Mouse (Mus musculus) cerebellum, adult 18-20 months (tissue): ENCODE data around the gene Rpp21.
"Not testable (repeated sequence)": the region's sequence is repeated elsewhere in the genome, so short reads cannot be mapped to it uniquely, and the experiment has no call there.

Experiments used
- DNase-seq, 2 experiments: peaks; one replicate each; pipeline ENCODE4 v3.0.0; 2021

The Rpp21 gene

DNA sequence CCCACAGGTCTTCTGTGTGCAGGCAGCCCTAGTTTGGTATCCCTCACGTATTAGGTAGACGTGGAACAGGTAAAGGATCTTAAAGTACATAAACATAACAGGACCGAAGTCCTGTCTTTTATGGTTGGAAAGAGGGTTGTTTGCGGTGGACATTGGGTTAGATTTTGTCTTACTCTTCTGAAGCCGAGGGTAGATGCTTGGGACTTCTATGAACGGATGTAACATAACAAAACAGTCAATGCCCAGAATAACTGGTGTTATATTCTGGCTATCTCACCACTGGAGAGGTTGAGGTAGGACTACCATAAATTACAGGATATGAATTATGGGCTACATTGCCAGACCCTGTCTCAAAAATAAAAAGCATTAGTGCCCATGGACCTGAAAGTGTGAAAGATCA, at the start of gene Rpp21:
Gene Rpp21, minus strand, starts transcription at position 101 of the 400 bp plus-strand sequence.
- no peak for DNase-seq

DNA sequence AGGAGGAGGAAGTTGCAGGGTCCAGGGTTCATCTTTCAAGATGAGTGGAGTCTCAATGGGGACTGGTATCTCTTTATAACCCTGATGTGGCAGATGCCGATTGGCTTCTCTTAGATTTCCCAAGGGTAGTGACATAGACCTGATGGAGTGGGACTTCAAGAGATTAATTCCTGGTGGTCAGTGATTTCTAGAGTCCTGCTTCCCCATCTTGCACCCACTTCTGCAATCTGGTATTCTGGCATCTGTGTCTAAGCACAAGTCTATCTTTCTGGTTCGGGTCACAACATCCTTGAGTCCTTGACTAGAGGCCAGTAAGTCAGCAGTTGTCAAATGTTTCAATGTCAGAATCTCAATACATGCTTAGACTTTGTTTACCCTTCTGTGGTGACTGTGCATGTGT, 28.5 kb upstream of the Rpp21 start, which contains the start of gene H2-M10.2:
Gene H2-M10.2, minus strand, starts transcription at position 101 of the 400 bp plus-strand sequence.
- no peak for DNase-seq

DNA sequence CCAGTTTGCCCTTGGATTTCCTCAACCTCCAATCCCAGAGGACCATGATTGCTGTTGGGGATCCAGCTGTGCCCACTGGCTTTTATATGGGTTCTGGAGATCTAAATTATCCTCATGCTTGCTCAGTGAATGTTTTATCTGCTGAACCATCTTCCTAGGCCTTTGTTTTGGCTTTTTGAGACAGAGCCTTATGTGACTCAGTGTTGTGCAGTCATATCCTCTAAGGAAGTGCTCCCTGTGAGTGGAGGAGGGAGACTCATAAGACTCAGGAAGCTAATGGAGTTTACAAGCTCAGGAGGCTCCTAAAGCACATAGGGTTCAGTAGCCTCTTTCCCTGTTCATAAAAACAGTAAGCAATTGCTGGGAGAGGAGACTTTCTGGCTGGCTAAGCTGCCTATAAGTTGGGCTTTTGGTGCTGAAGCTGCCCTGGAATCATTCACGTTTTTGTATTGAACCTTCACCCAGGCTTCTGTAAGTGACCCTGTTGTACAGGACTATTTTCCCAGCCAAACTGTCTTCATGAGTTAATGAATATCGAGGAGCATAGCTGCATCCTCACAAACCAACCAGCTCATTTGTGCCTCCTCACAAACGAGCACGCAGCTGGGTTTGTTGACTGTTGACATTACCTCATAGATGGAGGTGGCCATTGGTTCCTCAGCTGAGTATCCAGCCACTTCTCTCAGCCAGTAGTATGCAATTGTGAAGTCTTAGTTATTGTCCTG, 23.8 kb upstream of the Rpp21 start:
- DNase-seq = no peak

DNA sequence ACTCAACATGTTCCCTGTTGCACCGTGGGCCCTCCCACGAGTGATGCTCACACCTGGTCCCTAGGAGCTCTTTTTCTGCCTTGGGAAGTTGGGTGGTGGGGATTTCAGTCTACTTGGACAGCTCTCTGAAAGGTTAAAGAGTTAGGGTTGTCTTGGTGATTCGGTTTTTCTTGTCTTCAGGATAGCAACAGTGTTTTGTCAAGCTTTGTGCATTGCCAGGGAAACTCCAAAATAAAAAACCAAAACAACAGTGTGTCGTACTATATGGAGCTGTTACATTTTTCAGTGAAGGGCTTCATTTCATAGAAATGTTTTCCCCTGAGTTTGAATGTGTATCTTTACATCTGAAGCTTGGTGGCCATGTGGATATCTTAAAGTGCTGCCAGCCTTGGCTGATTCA, 16.9 kb upstream of the Rpp21 start:
- no peak for DNase-seq

DNA sequence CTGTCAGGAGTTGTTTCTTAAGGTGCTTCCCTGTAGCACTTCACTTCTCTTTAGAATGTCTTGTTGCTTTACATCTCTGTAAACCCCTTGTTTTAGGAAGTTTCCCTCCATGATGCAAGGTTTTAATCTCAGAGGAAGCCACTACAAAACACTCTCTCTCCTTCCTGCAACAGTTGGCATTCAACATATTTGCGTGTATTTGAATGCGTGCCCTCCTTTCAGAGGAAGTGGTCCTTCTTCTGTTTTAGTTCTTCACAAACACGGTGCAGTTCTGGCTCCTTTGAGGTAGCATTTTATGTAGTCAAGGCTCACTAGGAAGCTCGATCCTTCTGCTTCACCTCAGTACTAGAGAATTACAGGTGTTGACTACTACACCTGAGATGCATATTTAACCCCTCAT, 15.9 kb upstream of the Rpp21 start:
- DNase-seq = no peak

DNA sequence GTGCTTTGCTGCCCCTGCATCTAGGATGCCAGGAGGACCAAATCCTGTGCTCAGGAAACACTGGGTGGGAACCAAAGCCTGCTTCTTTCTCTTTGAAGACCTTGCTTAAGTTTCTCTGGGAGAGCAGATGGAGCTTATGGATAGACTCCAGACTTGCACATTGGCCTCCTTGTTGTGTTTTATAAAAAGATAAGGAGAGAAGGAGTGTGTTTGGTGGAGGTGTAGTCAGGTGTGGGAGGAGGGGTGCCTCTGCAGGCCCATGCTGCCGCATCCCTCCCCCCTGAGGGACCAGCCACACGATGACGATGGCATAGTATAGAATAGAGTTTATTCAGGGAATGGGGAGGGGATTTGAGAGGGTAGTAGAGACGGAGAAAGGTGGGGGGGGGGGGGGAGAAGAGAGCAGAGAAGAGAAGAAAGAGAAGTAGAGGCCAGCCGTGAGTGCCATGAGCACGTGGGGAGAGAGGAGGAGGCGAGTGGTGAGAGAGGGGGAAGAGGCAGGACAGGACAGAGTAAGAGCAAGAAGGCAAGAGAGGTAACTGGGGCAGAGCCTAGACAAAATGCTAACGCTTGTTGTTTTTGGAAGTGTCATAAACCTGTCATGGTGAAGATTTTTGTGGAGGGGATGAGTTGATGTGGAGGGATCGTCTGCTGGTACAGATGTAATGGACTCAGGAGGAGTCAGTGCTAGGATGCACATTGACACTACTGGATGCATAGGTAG, 14.9 kb upstream of the Rpp21 start:
- no peak for DNase-seq

DNA sequence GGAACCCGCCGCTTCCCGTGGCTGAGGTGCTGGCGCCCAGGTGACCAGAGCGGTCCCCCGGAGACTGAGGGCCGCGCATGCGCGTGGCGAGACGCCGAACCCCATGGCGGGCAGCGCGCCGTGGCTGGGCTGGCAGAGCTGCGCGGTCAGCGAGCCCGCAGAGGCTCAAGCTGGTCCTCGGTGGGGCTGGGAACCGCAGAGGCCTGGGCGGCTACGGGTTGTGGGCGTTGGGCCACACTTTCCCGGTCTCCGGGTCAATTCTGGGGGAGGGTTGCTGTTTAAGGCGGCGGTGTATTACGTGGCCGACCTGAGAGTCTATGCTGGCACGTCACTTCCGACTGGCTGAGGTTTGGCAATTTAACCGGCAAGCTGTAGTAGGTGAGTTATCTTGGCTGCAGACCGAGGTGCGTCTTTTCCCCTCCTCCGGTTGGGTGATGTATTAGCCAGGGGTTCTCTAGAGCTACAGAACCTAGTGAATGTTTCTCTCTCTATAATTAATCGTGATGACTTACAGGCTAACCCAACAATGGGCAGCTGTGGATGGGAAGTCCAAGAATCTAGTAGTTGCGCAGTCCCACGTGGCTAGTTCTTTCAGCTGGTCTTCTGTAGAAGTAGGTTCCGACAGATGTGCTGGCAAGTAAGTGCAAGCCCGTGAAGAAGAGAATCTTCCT, 13.9 kb upstream of the Rpp21 start, which contains the start of gene Trim39:
Gene Trim39, minus strand, starts transcription at position 662 of the 671 bp plus-strand sequence.
- peak; percentile 85 to 92 for DNase-seq

DNA sequence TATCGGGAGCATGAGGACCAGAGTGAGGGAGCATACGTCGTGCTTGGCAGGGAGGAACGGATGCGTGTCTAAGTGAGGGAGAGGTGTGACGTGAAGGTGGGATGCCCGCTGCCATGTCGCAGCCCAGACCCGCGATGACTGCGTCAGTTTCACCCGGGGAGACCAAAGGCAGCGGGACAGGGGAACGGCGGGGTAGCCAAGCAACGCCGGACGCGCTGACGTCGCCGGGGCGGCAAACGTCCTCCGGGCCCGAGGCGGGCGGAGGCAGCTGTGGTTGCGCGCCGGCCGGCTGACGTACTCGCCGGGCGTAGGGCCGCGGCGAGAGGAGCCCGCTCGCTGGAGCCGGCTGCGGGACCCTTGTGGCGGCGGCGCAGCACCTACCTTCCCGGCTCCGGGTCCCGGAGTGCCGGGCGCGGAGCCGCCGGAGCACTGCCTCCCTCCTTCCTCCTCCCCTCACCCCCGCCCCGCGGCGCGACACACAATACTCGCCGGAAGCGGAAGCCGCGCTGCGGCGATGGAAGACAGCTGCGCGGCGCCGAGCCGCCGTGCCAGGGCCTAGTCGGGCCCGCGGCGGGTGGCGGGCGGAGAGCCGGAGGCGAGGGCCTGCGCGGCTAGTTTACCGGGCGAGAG, 13.2 kb upstream of the Rpp21 start:
- DNase-seq = peak; percentile 90 to 93

DNA sequence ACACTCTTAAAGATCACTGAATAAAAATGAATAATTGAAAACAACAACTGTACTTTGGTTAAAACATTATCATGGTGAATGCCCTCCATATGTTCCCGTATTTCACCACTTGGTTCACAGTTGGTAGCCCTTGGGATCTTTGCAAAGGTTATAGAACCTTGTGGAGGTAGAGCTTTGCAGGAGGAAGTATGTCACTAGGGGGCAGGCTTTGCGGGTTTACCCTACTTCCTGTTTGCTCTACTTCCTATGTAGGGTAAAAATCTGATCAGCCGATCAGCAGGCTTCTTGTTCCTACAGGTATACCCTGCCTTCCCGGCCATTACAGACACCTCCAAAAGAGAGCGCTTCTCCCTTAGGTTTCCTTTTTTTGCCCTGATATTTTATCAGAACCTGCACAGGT, 8.0 kb upstream of the Rpp21 start:
- no peak for DNase-seq

DNA sequence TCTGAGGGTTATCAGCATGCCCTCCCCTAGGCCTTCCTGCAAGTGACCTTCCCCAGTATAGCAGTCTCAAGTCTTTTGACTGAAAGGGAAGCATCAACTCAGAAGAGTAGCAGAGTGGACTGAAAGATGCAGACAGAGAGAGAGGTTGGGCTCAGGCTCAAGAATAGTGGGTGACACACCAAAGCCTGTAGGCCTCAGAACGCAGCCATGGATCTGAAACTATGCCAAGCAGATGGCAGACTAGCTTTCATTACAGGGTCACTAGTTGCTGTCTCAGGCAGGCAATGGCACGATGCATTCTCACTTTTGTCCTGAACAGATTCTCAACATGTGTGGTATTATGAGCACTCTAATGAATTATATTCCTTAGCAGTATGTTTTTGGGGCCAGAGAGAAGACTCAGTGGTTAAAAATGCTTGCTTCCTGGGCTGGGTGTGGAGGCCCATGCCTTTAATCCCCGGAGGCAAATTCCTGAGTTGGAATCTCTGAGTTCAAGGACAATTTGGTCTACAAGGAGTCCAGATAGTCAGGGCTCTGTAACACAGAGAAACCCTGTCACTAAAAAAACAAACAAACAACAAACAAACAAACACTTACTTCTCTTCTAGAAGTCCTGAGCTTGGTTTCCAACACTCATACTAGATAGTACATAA, 6.5 kb upstream of the Rpp21 start:
- no peak for DNase-seq

DNA sequence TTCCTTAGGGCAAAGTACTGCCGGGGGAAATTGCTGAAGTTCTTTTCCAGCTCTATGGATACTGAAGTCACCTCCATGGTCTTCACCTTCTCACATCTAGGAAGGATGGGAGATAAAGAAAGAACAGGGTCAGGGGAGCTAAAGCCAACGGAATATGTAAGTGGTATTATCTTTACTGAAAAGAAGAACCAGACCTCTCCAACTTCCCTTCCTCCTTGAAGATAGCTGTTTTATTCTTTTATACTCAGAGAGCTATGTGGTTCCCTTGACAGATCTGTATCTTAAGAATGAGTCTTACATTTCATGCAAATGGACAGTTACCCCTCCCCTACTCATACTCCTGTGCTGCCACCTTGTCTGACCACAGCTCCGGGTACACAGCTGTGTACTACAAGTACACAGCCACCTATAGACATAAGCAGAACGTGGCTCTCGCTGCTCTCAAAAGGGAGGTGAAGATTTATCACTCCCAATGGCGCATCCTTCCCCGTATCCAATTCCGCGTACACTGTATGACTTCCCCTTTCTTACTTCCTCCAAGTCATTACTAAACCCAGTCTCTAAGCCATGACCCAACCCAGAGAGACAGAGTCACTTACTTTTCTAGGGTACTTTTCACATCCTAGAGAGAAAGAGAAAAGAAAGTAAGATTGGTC, 3.8 kb upstream of the Rpp21 start:
- DNase-seq = no peak

DNA sequence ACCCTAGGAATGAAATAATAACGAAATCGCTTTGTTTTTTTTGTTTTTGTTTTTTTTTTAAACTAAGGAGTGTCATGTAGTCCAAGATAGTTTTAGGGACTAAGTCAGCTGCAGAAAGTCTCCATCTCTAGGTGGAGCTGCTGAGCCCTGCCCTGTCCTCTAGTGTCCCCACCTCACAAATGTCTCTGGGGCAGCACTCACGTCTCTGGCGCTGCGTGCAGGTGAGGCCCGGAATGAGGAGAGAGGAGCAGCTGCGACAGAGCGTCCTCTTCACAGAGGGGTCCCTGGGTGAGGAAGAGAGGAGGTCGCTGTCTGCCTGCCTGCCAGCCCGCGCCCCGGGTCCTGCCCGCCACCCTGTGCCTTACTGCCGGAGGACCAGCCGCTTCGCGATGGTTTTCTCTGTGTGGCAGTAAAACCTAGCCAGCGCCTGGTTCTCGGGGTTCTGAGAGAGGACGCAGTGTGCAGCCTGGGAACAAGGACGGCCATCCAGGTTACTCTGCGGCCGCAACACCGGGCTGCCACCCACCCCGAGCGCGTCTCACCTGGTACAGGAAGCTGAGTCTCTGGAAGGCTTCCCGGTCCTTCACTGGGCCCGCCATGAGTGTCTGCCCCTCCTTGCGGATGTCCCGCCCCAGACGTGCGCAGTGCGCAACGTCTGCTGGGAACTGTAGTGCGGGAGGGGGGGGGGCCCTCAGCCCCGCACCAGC, 475 bp downstream of the Rpp21 start:
- DNase-seq = peak; percentile 90 to 92

DNA sequence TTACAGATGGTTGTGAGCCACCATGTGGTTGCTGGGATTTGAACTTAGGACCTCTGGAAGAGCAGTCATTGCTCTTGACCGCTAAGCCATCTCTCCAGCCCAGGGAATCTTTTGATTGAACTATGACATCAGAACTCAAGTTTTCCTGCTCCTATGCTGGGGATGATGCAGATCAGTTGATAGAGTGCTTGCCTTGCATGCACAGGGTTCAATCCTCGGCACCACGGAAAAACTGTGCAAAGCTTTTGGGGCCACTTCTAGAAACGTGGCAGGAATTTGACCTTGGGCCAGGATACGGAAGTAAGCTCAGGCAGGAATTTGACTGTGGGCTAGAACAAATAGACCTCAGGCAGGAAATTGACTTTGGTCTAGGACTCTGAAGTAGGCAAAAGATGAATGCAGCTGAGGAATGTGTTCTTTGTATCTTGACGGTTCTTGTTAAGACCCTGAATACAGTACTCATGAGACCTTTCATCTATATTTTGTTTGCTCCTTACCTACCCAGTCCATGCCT, 4.7 kb downstream of the Rpp21 start:
- no peak for DNase-seq

DNA sequence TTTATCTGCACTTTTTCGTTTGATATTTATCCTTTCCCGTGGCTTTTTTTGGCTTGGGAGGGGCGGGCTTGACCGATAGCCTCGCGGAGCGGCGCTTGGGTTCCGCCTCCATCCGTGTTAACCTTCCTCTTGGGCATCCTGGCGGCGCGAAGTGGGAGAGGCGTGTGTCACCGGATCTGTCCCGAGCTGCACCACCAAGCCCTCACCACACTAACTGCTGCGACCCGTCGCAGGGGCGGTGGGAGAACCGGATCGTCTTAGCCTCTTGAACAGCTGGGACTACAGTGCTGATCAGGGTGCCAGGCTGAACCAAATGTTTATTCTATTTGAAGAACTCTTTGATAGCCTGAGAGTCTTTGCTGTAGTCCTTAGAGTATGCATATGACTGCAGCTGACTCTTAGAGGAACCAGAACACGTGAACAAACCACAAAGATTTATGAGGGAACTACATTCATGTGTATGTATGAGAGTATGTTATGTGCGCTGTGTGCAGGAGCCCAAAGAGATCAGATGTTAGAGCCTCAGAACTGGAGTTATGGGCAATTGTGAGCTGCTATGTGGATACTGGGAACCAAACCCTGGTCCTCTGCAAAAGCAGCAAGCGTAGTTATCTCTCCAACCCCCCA, 5.5 kb downstream of the Rpp21 start:
- no peak for DNase-seq

DNA sequence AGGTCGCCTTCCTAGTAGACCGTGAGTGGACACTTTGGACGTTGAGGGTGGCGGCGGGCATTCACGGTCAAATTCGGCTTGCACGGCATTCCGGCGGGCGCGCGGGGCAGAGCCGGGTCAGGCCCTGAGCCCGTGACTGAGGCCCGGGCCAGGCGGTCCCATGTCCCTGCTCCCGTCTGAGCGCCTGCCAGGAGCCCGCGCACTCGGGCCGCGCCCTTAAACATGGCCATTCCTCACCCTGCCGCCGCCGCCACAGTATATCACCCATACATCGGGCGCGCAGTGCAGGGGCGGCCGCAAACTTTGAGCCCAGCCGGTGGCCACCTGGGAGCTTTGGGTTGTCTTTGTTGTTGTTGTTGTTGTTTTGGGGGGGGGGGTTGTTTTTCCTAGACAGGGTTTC, 9.0 kb downstream of the Rpp21 start:
- DNase-seq = no peak

DNA sequence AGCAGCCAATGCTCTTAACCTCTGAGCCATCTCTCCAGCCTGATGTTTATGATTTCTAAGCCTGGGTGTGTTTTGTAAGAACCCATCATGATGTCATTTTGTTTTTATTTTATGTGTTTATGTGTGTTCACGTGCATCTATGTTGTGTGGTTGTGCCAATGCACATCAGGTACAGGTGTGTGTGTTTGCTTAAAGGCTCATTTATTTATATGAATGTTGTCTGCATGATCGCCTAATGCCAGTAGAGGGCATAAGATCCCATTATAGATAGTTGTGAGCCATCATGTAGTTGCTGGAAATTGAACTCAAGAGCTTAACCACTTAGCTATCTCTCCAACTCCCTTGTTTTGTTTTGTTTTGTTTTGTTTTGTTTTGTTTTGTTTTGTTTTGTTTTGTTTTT, 12.1 kb downstream of the Rpp21 start:
- no peak for DNase-seq

DNA sequence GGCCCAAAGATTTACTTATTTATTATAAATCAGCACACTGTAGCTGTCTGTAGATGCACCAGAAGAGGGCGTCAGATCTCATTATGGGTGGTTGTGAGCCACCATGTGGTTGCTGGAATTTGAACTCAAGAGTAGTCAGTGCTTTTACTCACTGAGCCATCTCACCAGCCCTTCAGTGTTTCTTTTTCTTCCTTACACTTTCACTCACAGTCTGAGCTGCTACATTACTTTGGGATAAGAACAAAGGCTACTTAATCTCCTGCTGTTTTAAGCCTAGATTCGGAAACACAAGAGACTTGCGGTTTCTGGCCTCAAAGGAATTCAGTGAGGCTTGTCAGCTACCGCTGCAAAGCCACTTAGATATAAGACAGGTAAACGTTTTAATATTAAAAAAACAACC, 13.8 kb downstream of the Rpp21 start:
- no peak for DNase-seq

DNA sequence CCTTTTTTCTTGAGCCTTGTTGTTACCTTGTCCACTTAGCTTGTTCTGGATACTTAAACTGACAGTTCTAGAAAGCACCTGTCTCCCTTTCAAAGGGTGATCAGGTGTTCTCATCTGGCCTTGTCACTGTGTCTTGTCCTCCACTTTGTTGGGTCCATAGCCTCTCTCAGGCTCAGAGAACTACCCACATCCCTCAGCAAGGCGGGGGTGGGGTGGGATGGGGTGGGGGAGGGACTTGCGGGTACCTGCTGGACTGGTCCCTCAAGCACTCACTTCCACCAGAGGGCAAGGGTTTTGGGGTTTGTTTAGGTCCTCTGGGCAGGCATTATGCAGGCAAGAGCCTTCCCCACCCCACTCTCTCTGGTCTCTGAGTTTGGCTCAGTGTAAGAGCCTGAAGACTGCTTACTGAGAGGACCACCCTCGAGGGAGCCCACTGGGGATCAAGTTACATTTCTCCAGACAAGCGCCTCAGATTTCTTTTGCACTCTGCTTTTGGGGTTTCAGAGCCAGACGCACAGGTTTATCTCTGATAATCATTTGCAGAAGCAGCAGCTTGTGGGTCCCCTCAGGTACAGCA, 17.1 kb downstream of the Rpp21 start:
- no peak for DNase-seq

DNA sequence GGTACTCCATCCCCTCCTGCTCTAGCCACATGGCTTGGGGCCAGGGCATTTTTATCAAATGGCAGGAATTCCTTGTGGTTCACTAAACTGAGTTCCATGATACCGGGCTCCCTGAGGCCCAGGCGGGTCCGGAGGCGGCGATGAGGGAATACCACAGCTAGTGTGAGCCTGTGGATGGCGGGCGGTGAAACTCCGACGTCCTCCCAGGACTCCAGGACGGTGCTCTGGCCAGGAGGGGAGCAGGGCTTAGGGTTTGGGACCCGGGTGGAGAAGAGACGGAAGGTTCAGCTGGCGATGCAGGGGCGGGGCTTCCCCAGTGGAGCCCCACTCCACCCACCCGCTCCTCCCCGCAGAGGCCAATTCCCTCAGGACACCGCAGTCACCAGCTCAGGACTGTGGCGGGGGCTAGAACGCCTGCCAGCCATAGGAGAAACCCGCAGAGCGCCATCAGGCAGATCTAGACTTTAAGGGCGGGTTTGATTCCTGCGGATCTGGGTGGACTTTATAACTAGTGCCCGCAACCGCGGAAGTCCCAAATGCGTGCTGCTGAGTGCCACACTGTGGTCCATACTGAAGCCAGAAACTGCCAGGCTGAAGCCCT, 20.4 kb downstream of the Rpp21 start:
- DNase-seq = no peak

DNA sequence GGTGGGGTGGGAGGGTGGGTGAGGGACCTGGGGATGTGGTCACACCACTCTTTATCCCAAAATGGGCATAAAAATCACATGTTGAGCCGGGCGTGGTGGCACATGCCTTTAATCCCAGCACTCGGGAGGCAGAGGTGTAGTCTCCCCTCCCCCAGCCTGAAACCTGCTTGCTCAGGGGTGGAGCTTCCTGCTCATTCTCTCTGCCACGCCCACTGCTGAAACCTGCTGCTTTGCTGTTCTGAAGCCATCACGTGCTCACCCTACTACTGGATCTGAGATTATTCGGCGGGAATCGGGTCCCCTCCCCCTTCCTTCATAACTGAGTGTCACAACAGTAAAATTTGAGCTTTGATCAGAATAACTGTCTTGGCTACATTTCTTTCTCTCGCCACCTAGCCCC, 22.6 kb downstream of the Rpp21 start:
- not testable (repeated sequence) for DNase-seq
